Mouse (Mus musculus) neural tube, embryonic 10.5 days (tissue): Measurements from ENCODE around the gene Gm20503.

Source experiments
- DNase-seq: peaks from one replicate; pipeline ENCODE4 v3.0.0-alpha.2; 2017; ENCODE audit warnings: low spot score; ENCODE audit errors: extremely low spot score

Gene Gm20503

DNA sequence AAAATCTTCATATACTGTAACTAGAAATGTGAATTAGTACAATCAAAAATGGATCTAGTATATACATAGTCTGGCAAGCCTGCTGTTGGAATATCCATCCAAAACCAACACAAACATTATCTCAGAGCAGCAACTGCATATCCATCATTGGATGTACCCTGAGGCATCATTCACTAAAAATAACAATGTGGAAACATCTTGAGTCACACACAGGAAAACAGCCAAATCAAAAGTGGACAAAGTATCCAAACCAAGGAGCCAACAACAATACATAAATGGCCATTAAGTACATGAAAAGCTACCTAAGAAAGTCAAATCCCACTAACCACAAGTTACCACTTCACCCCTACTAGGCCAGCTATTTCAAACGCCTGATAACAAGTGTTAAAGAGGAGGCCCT lies 86.4 kb downstream of the Gm20503 start:
- no peak for DNase-seq
